Mouse (Mus musculus) C2C12 (cell line): ENCODE measurements at regions not wholly inside any gene's neighbourhood (a gene's known extent, or its start where the extent isn't known, plus 50 kb on each side); places are given as distances from the start of the nearest gene placed in this dataset.

Experiments used
- CEBPB ChIP-seq: IDR thresholded peaks from one replicate; pipeline ENCODE4 v1.6.1; 2011; ENCODE audit warnings: low read depth, mild to moderate bottlenecking, control low read depth, moderate library complexity
- CTCF ChIP-seq: IDR thresholded peaks from one replicate; pipeline ENCODE4 v1.5.1; 2011; ENCODE audit not compliant: control insufficient read depth, insufficient read depth, insufficient read length
- MAX ChIP-seq: IDR thresholded peaks from one replicate; pipeline ENCODE4 v1.6.1; 2011; ENCODE audit warnings: mild to moderate bottlenecking, control low read depth
- MYOD1 ChIP-seq: IDR thresholded peaks from one replicate; pipeline ENCODE4 v1.6.1; 2011; ENCODE audit warnings: low read depth; ENCODE audit not compliant: control insufficient read depth, insufficient read length
- USF1 ChIP-seq: IDR thresholded peaks from one replicate; pipeline ENCODE4 v1.6.1; 2011; ENCODE audit warnings: low read depth, mild to moderate bottlenecking, control low read depth, moderate library complexity

GRCm38 (mm10) chr2:108783457-108783856, 497.1 kb upstream of the Kif18a start:
- TF ChIP-seq CTCF (no peak), MYOD1 (no peak), CEBPB (peak; percentile 63), MAX (no peak), USF1 (no peak)
